Mouse (Mus musculus): ENCODE results near the gene Lrp5. TPM values are rescaled to one million over a fixed set of nuclear protein-coding genes. Genes with fewer than 3 reads are reported as not detected.

The Lrp5 gene
- polyA plus RNA-seq (2016; fragmentation: Nextera tagmentation; extraction: Ambion mirVana) = 7.7 and 8.4 TPM in 2 replicates

GRCm38 (mm10) chr19:3686215-3686894, at the start of gene Lrp5:
TSS of gene Lrp5 (minus strand) at chr19:3686564.
- WGBS = 1% methylated on average over 79 of the region's 83 CpGs
- Histone ChIP-seq H3K4me3 (replicated peaks) (peak within 1 kb of the TSS; percentile 97), H3K27ac (peak within 1 kb of the TSS; percentile 94), H3K4me2 (peak within 1 kb of the TSS; percentile 98), H3K9ac (replicated peaks) (peak within 1 kb of the TSS; percentile 96), H3K4me1 (replicated peaks) (peaks cover 54% of the 10 kb centered on the region), H3K36me3 (0 out of 2 replicates have a peak, but pooled peaks cover 3% of the 10 kb centered on the region), H3K27me3 (no peaks in the 10 kb centered on the region), H3K9me3 (no peaks in the 10 kb centered on the region)
- ATAC-seq (ENCODE audit: insufficient number of reproducible peaks, insufficient read depth, low FRiP score, low TSS enrichment, low read depth) = no peak

GRCm38 (mm10) chr19:3736001-3736400, 49.6 kb upstream of the Lrp5 start:
- no peaks in the 10 kb centered on the region for H3K4me1 ChIP-seq (replicated peaks)
- no peak overlapping the region for H3K9ac ChIP-seq (replicated peaks)
- no peaks in the 10 kb centered on the region for H3K36me3 ChIP-seq
- ATAC-seq (ENCODE audit: insufficient number of reproducible peaks, insufficient read depth, low FRiP score, low TSS enrichment, low read depth) = no peak
- H3K27ac ChIP-seq = no peak overlapping the region
- H3K9me3 ChIP-seq = 0 out of 2 replicates have a peak, but pooled peaks cover 3% of the 10 kb centered on the region
- no peaks in the 10 kb centered on the region for H3K27me3 ChIP-seq
- WGBS = 91% methylated on average over 3 of the region's 3 CpGs
- H3K4me3 ChIP-seq (replicated peaks) = no peak overlapping the region
- H3K4me2 ChIP-seq = no peak overlapping the region

GRCm38 (mm10) chr19:3730781-3731646, 44.6 kb upstream of the Lrp5 start:
- Histone ChIP-seq H3K4me2 (no peak overlapping the region), H3K9ac (replicated peaks) (no peak overlapping the region), H3K9me3 (0 out of 2 replicates have a peak, but pooled peaks cover 3% of the 10 kb centered on the region), H3K36me3 (no peaks in the 10 kb centered on the region), H3K4me1 (replicated peaks) (no peaks in the 10 kb centered on the region), H3K4me3 (replicated peaks) (no peak overlapping the region), H3K27ac (no peak overlapping the region), H3K27me3 (no peaks in the 10 kb centered on the region)
- no peak for ATAC-seq (ENCODE audit: insufficient number of reproducible peaks, insufficient read depth, low FRiP score, low TSS enrichment, low read depth)
- 83% methylated on average over 7 of the region's 7 CpGs for WGBS

- Histone ChIP-seq H3K4me1 (replicated peaks) (no peaks in the 10 kb centered on the region), H3K4me3 (replicated peaks) (no peak overlapping the region), H3K27ac (no peak overlapping the region), H3K27me3 (no peaks in the 10 kb centered on the region), H3K36me3 (no peaks in the 10 kb centered on the region), H3K4me2 (no peak overlapping the region), H3K9me3 (no peaks in the 10 kb centered on the region), H3K9ac (replicated peaks) (no peak overlapping the region)
- WGBS = 62% methylated on average over 2 of the region's 2 CpGs
- ATAC-seq (ENCODE audit: insufficient number of reproducible peaks, insufficient read depth, low FRiP score, low TSS enrichment, low read depth) = no peak
Measured at GRCm38 (mm10) chr19:3728901-3729300, 42.5 kb upstream of the Lrp5 start.

- Histone ChIP-seq H3K4me3 (replicated peaks) (no peak overlapping the region), H3K4me2 (no peak overlapping the region), H3K27ac (no peak overlapping the region), H3K36me3 (no peaks in the 10 kb centered on the region), H3K9me3 (no peaks in the 10 kb centered on the region), H3K9ac (replicated peaks) (no peak overlapping the region), H3K4me1 (replicated peaks) (peaks cover 4% of the 10 kb centered on the region; the same call in 1 of the 2 replicates), H3K27me3 (no peaks in the 10 kb centered on the region)
- 36% methylated on average over 1 of the region's 1 CpGs for WGBS
- no peak for ATAC-seq (ENCODE audit: insufficient number of reproducible peaks, insufficient read depth, low FRiP score, low TSS enrichment, low read depth)
Measured at GRCm38 (mm10) chr19:3724779-3725178, 38.4 kb upstream of the Lrp5 start.

GRCm38 (mm10) chr19:3723904-3724303, 37.5 kb upstream of the Lrp5 start:
- Histone ChIP-seq H3K9me3 (no peaks in the 10 kb centered on the region), H3K27me3 (no peaks in the 10 kb centered on the region), H3K4me3 (replicated peaks) (no peak overlapping the region), H3K27ac (no peak overlapping the region), H3K4me2 (no peak overlapping the region), H3K9ac (replicated peaks) (no peak overlapping the region), H3K4me1 (replicated peaks) (peaks cover 9% of the 10 kb centered on the region; the same call in 1 of the 2 replicates), H3K36me3 (no peaks in the 10 kb centered on the region)
- no peak for ATAC-seq (ENCODE audit: insufficient number of reproducible peaks, insufficient read depth, low FRiP score, low TSS enrichment, low read depth)
- WGBS = 79% methylated on average over 4 of the region's 4 CpGs

GRCm38 (mm10) chr19:3723170-3723569, 36.8 kb upstream of the Lrp5 start:
- Histone ChIP-seq H3K36me3 (peaks cover 5% of the 10 kb centered on the region; the same call in 1 of the 2 replicates), H3K27me3 (no peaks in the 10 kb centered on the region), H3K9me3 (no peaks in the 10 kb centered on the region), H3K4me3 (replicated peaks) (no peak overlapping the region), H3K4me2 (no peak overlapping the region), H3K9ac (replicated peaks) (no peak overlapping the region), H3K27ac (no peak overlapping the region), H3K4me1 (replicated peaks) (peaks cover 9% of the 10 kb centered on the region; the same call in 1 of the 2 replicates)
- WGBS = 96% methylated on average over 9 of the region's 9 CpGs
- no peak for ATAC-seq (ENCODE audit: insufficient number of reproducible peaks, insufficient read depth, low FRiP score, low TSS enrichment, low read depth)

GRCm38 (mm10) chr19:3719362-3719891, 33.1 kb upstream of the Lrp5 start:
- peak overlapping the region; percentile 42 for H3K4me3 ChIP-seq (replicated peaks)
- H3K4me1 ChIP-seq (replicated peaks) = peaks cover 9% of the 10 kb centered on the region; the same call in 1 of the 2 replicates
- H3K9ac ChIP-seq (replicated peaks) = 0 out of 2 replicates have a peak overlapping the region, but pooled peaks have one; percentile 40
- H3K9me3 ChIP-seq = no peaks in the 10 kb centered on the region
- no peak overlapping the region for H3K27ac ChIP-seq
- H3K36me3 ChIP-seq = peaks cover 40% of the 10 kb centered on the region
- H3K4me2 ChIP-seq = peak overlapping the region; percentile 77
- H3K27me3 ChIP-seq = no peaks in the 10 kb centered on the region
- peak; percentile 58 for ATAC-seq (ENCODE audit: insufficient number of reproducible peaks, insufficient read depth, low FRiP score, low TSS enrichment, low read depth)
- under 1% methylated on average over 27 of the region's 27 CpGs for WGBS

- peaks cover 9% of the 10 kb centered on the region; the same call in 1 of the 2 replicates for H3K4me1 ChIP-seq (replicated peaks)
- H3K36me3 ChIP-seq = peaks cover 46% of the 10 kb centered on the region
- H3K9ac ChIP-seq (replicated peaks) = 0 out of 2 replicates have a peak overlapping the region, but pooled peaks have one; percentile 40
- peak overlapping the region; percentile 77 for H3K4me2 ChIP-seq
- peak; percentile 67 for ATAC-seq (ENCODE audit: insufficient number of reproducible peaks, insufficient read depth, low FRiP score, low TSS enrichment, low read depth)
- H3K27ac ChIP-seq = 0 out of 2 replicates have a peak overlapping the region, but pooled peaks have one; percentile 23
- H3K4me3 ChIP-seq (replicated peaks) = peak overlapping the region; percentile 42
- H3K27me3 ChIP-seq = no peaks in the 10 kb centered on the region
- H3K9me3 ChIP-seq = no peaks in the 10 kb centered on the region
- 33% methylated on average over 19 of the region's 19 CpGs for WGBS
Measured at GRCm38 (mm10) chr19:3718481-3719361, 32.4 kb upstream of the Lrp5 start.

- no peaks in the 10 kb centered on the region for H3K27me3 ChIP-seq
- H3K4me1 ChIP-seq (replicated peaks) = peaks cover 6% of the 10 kb centered on the region
- no peak overlapping the region for H3K4me3 ChIP-seq (replicated peaks)
- H3K9me3 ChIP-seq = no peaks in the 10 kb centered on the region
- peaks cover 58% of the 10 kb centered on the region for H3K36me3 ChIP-seq
- ATAC-seq (ENCODE audit: insufficient number of reproducible peaks, insufficient read depth, low FRiP score, low TSS enrichment, low read depth) = no peak
- H3K9ac ChIP-seq (replicated peaks) = no peak overlapping the region
- no peak overlapping the region for H3K27ac ChIP-seq
- H3K4me2 ChIP-seq = no peak overlapping the region
- 90% methylated on average over 6 of the region's 6 CpGs for WGBS
Measured at GRCm38 (mm10) chr19:3714381-3714780, 28.0 kb upstream of the Lrp5 start.

Data from limb, embryonic 12.5 days (tissue).